Mouse (Mus musculus): ENCODE data around the gene Fam53b. TPM values are rescaled to one million over a fixed set of nuclear protein-coding genes. Genes with fewer than 3 reads are reported as not detected.

Fam53b gene
- total and polyA plus RNA-seq, 3 experiments: 15.6 to 30.9 (median 22.1) TPM

DNA sequence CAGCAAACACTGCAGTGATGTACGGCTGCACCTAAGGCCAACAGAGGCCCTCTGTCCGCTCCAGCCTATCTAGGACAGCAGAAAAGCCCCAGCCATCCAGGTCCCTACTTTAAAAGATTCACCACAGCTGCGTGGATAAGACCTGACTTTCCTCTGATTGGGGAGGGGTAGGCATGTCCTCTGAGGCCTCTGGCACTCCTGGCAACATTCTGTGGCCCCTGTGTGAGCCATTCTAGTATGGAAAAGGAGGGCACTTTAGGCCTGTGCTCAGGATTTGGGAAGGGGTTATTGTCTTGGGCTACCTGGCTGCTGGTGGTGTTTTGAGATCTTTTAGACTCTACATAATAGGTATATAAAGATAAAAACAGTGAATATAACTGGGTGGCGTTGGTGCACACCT lies 147.2 kb downstream of the Fam53b start:
- no peaks in the 10 kb centered on the region for H3K79me2 ChIP-seq (replicated peaks; ENCODE audit: control insufficient read depth, extremely low read depth, insufficient read depth, poor library complexity, severe bottlenecking)
- H3K4me2 ChIP-seq (ENCODE audit: insufficient read depth, low read depth, poor library complexity, severe bottlenecking): no peak overlapping the region
- peaks cover 0 to 5% of the 10 kb centered on the region in 2 experiments for H3K36me3 ChIP-seq (replicated peaks in 1 of 2; ENCODE audit: control insufficient read depth in 1 of 2, insufficient read depth in 1 of 2, low read length in 1 of 2)
- H3K9me3 ChIP-seq (replicated peaks; ENCODE audit: low read length): no peaks in the 10 kb centered on the region
- no peak overlapping the region for H3K4me3 ChIP-seq (replicated peaks in 1 of 3; ENCODE audit: low read depth in 2 of 3, low read length in 2 of 3, poor library complexity in 1 of 3)
- H3K27ac ChIP-seq (ENCODE audit: insufficient read depth, low read depth): no peak overlapping the region
- in situ Hi-C loops (cut with MboI; ENCODE audit: low pct_ligation_motif_present, low pct_unique_long_range_greater_than_20kb, low sequenced_read_pairs): no loop called here
- DNase-seq (ENCODE audit: extremely low read depth): no peak
- peaks cover 0 to 3% of the 10 kb centered on the region in 2 experiments; a peak in 2 of 4 replicates for H3K4me1 ChIP-seq (ENCODE audit: control insufficient read depth in 1 of 2, insufficient read depth in 2 of 2)
- H3K9ac ChIP-seq (ENCODE audit: insufficient read depth, low read depth): no peak overlapping the region
- no peaks in the 10 kb centered on the region for H3K27me3 ChIP-seq (replicated peaks)
- dilution Hi-C loops (cut with MboI; ENCODE audit: extremely low pct_ligation_motif_present, extremely low pct_unique_long_range_greater_than_20kb, low sequenced_read_pairs): no loop called here
- no peak for TF ChIP-seq EP300 (IDR thresholded peaks at IDR 0.05; ENCODE audit: low read length)
- no peak for TF ChIP-seq MAFK (IDR thresholded peaks at IDR 0.05; ENCODE audit: insufficient replicate concordance, low read length)
- no peak for TF ChIP-seq HCFC1 (IDR thresholded peaks at IDR 0.05; ENCODE audit: low read depth, low read length)
- no peak for TF ChIP-seq MYC (IDR thresholded peaks at IDR 0.05; ENCODE audit: low read depth, low read length)
- TF ChIP-seq SMC3 (IDR thresholded peaks at IDR 0.05; ENCODE audit: low read depth, low read length): no peak
- no peak for TF ChIP-seq MAX (IDR thresholded peaks at IDR 0.05; ENCODE audit: low read length)
- no peak for TF ChIP-seq ELF1 (IDR thresholded peaks at IDR 0.05; ENCODE audit: low read depth, low read length)
- TF ChIP-seq POLR2AphosphoS2 (IDR thresholded peaks at IDR 0.05; ENCODE audit: low read depth, low read length): no peak
- no peak for TF ChIP-seq CTCF (conservative IDR thresholded peaks at IDR 0.05 in 1 of 2, IDR thresholded peaks at IDR 0.05 in 1 of 2; ENCODE audit: low read depth in 2 of 2, low read length in 2 of 2)
- TF ChIP-seq JUN (IDR thresholded peaks at IDR 0.05; ENCODE audit: insufficient read depth, low read depth, low read length): no peak
- TF ChIP-seq PAX5 (IDR thresholded peaks at IDR 0.05; ENCODE audit: low read length): no peak
- TF ChIP-seq CHD1 (IDR thresholded peaks at IDR 0.05; ENCODE audit: low read depth, low read length): no peak
- no peak for TF ChIP-seq TCF12 (IDR thresholded peaks at IDR 0.05; ENCODE audit: low read depth, low read length)
- TF ChIP-seq E2F4 (IDR thresholded peaks at IDR 0.05; ENCODE audit: insufficient replicate concordance, low read depth, low read length): no peak
- TF ChIP-seq TBP (conservative IDR thresholded peaks at IDR 0.05; ENCODE audit: low read depth, low read length): no peak
- no peak for TF ChIP-seq SIN3A (IDR thresholded peaks at IDR 0.05; ENCODE audit: low read length)
- no peak for TF ChIP-seq RAD21 (IDR thresholded peaks at IDR 0.05; ENCODE audit: low read depth, low read length)
- TF ChIP-seq JUND (conservative IDR thresholded peaks at IDR 0.05; ENCODE audit: low read depth, low read length): no peak

DNA sequence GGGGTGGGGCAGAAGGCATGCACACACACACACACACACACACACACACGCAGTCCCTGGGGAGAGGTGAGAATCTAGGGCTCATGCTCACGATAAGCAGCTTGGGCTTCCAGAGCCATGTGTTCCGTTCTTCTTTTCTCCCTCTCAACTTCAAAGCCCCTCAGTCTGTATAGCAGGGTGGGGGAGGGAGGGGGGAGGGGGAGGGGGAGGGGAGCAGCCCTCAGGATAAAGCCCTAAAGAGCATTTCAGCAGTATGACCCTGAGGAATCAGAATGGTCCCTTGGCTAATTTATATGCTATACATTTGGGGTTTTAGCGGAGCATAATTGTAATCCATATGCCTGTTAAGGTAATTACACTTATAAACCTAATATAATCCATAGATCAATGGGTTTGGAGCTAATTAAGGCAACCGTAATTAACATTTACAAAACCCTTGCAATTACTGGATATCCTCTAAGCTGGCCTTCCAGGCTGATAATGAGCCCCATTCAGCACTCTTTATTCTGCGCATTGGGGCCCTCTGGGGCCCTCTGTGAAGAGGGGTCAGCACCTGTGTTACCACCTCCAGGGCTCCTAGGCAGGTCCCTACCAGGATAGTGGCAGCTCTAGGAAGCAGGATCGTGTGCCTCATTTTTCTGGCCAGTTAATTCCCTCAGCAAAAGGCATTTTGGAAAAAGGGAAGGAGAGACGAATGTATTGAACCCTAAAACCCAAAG lies 147.9 kb downstream of the Fam53b start:
- H3K4me1 ChIP-seq (ENCODE audit: control insufficient read depth in 1 of 2, insufficient read depth in 2 of 2): peaks cover 0 to 10% of the 10 kb centered on the region in 2 experiments; a peak in 2 of 4 replicates
- TF ChIP-seq KAT2A (IDR thresholded peaks at IDR 0.05; ENCODE audit: insufficient replicate concordance, low read length): no peak
- TF ChIP-seq E2F4 (IDR thresholded peaks at IDR 0.05; ENCODE audit: insufficient replicate concordance, low read depth, low read length): no peak
- no peak for TF ChIP-seq NELFE (IDR thresholded peaks at IDR 0.05; ENCODE audit: low read depth, low read length)
- TF ChIP-seq ZMIZ1 (IDR thresholded peaks at IDR 0.05; ENCODE audit: low read depth, low read length): no peak
- TF ChIP-seq RAD21 (IDR thresholded peaks at IDR 0.05; ENCODE audit: low read depth, low read length): no peak
- TF ChIP-seq MEF2A (IDR thresholded peaks at IDR 0.05; ENCODE audit: borderline replicate concordance, low read depth, low read length): no peak
- TF ChIP-seq MAZ (IDR thresholded peaks at IDR 0.05; ENCODE audit: low read depth, low read length): no peak
- TF ChIP-seq EP300 (IDR thresholded peaks at IDR 0.05; ENCODE audit: low read length): no peak
- no peak for TF ChIP-seq NRF1 (IDR thresholded peaks at IDR 0.05; ENCODE audit: low read depth, low read length)
- no peak for TF ChIP-seq RCOR1 (conservative IDR thresholded peaks at IDR 0.05; ENCODE audit: low read depth, low read length)
- TF ChIP-seq SIN3A (IDR thresholded peaks at IDR 0.05; ENCODE audit: low read length): no peak
- TF ChIP-seq TBP (conservative IDR thresholded peaks at IDR 0.05; ENCODE audit: low read depth, low read length): no peak
- no peak for TF ChIP-seq CHD1 (IDR thresholded peaks at IDR 0.05; ENCODE audit: low read depth, low read length)
- TF ChIP-seq ETS1 (conservative IDR thresholded peaks at IDR 0.05; ENCODE audit: low read depth, low read length): no peak
- TF ChIP-seq MYC (IDR thresholded peaks at IDR 0.05; ENCODE audit: low read depth, low read length): no peak

More for the DNA sequence above, 147.9 kb downstream of the Fam53b start:
- Histone ChIP-seq H3K36me3 (replicated peaks in 1 of 2; ENCODE audit: control insufficient read depth in 1 of 2, insufficient read depth in 1 of 2, low read length in 1 of 2) (peaks cover 0 to 3% of the 10 kb centered on the region in 2 experiments), H3K9me3 (replicated peaks; ENCODE audit: low read length) (no peaks in the 10 kb centered on the region), H3K9ac (ENCODE audit: insufficient read depth, low read depth) (no peak overlapping the region), H3K4me2 (ENCODE audit: insufficient read depth, low read depth, poor library complexity, severe bottlenecking) (no peak overlapping the region), H3K27me3 (replicated peaks) (no peaks in the 10 kb centered on the region), H3K79me2 (replicated peaks; ENCODE audit: control insufficient read depth, extremely low read depth, insufficient read depth, poor library complexity, severe bottlenecking) (no peaks in the 10 kb centered on the region), H3K4me3 (replicated peaks in 1 of 3; ENCODE audit: low read depth in 2 of 3, low read length in 2 of 3, poor library complexity in 1 of 3) (no peak overlapping the region), H3K27ac (ENCODE audit: insufficient read depth, low read depth) (no peak overlapping the region)
- in situ Hi-C loops (cut with MboI; ENCODE audit: low pct_ligation_motif_present, low pct_unique_long_range_greater_than_20kb, low sequenced_read_pairs): no loop called here
- dilution Hi-C loops (cut with MboI; ENCODE audit: extremely low pct_ligation_motif_present, extremely low pct_unique_long_range_greater_than_20kb, low sequenced_read_pairs): no loop called here
- DNase-seq (ENCODE audit: extremely low read depth): no peak

Data from CH12.LX (cell line).